Mouse (Mus musculus) G1E-ER4 (cell line): ENCODE results near the gene Gng12. TPM values are rescaled to one million over a fixed set of nuclear protein-coding genes. Genes with fewer than 3 reads are reported as not detected.

Experiments
- GATA1 ChIP-seq: IDR thresholded peaks from one replicate; pipeline ENCODE4 v1.8.0; 2012; ENCODE audit warnings: low read length, inconsistent platforms
- polyA plus RNA-seq: library from polyadenylated mRNA; stranded (reverse); fragments of >175 nt; gene quantifications from 2 replicates; pipeline ENCODE4 v1.2.3, GENCODE M21; 2012

Gng12 gene
- polyA plus RNA-seq, 1 experiment = not detected

DNA sequence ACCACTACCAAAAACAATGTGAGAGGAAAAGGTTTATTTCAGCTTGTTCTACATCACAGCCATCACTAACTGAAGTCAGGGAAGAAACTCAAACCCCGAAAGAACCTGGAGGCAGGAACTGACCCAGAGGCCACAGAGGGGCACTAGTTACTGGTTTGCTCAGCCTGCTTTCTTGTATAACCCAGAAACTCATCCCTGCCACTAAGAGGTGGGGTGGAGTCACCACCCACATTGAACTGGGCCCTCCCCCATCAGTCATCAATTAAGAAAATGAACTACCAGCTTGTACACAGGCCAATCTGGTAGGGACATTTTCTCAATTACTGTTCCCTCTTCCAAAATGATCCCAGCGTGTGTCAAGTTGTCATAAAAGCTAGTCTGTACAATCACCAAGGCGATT lies 130.5 kb downstream of the Gng12 start:
- no peak for TF ChIP-seq GATA1

DNA sequence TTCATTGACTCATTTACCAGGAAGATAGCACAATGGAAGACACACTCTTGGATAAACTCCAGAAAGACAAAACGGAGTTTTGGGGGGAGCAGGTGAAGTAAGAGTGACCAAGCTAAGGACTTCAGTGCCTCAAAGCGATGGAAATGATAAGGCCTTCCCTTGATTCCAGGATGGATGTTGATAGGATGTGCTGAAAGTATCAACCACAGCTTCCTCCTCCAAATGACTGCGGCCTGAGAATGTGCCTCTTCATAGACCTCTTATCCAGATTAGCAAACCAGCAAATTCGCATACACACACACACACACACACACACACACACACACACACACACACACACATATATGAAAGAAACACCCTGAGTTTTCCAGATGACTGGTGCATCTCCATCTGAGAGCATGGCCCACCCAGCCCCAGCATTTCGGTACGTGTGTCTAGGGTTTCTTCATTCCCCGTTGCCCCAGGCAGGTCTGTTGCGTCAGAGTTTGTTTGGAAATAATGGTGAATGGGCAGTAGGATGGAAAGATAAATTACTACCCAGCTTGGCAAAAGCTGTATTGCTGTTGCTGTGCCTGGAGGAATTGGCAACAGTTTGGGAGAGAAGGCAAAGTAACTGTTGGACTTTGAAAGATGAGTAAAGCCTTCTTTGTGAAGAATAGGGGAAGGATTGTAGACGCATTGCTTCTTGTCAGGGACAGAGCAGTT lies 131.4 kb downstream of the Gng12 start:
- TF ChIP-seq GATA1 = no peak

DNA sequence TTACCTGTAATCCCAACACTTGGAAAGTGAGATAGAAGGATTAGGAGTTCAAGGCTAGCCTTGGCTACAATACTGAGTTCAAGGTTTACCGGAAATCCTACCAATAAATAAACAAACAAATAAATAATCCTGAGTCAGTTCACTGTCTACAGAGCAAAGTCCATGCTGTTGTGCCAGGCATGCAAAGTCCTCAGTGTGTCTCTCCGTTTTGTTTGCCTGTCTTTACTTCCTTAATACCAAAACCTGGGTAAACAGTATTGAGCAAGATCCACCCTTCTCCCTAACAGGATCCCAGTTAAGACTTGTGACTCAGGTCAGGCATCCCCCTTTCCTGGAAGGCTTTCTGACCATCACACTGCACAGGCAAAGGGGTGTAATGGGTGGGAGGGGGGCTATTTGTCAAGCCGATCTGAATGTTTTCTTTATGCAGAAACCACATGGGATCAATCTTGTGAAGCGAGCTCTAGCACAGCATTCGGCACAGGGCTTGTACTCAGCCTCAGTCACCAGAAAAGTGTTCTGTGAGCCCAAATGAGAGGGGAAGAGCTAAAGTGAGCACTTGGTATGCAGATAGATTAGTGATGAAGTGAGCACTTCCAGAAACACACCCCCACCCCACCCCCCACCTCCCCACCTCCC lies 133.2 kb downstream of the Gng12 start:
- TF ChIP-seq GATA1 = no peak

DNA sequence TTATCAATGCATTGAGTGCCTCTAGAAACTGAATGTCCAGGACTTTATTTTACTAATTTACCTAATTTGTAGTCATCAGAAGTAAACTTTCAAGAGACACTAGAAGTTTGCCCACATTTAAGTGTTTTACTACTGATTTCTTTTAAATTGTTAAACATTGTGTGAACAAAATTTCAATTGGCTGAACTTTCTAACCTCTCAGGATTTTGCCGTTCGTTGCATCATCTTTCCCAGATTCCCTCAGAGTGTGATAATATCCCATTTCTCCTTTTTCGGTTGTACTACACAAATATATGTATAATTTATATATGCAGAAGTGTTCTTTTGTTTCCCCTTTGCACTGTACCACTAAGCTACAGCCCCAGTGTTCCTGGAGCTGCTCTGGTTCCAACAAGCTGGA lies 133.8 kb downstream of the Gng12 start:
- TF ChIP-seq GATA1 = no peak

DNA sequence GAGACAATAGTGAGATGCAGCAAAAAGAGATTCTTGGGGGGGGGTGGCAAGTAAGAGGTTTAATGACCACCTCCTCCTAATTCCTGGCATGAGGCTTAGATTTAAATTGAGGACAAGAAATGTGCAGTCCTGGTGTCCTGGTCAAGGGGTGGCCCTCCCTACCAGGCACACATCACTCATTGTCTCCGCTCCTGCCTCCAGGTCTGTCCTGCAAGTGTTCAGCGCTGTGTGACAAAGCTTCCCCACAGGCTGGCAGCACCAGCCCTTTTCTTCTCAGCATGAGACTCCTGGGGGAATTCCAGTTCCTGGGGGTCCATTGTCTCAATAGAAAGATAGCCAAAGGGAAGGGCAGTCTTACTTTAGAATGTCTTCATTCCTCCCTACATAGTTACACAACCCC lies 134.2 kb downstream of the Gng12 start:
- TF ChIP-seq GATA1 = no peak

DNA sequence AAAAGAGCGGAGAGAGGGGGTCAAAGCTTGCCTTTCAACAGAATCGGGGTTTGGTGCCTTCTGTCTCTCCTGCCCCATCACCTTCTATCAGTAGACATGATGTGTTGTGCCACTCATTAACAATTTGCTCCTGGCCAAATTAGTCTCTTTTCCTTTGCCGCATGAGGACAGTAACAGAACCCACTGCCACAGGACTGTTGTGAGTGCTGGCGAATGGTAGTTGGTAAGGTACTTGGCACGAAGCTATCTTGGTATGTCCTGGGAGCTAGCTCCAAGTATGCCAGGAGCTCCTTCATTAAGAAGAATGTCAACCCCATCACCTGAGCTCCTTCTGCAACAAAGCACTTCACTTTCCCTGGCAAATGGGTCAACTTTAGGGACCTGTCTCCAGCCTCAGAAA lies 134.6 kb downstream of the Gng12 start:
- no peak for TF ChIP-seq GATA1

DNA sequence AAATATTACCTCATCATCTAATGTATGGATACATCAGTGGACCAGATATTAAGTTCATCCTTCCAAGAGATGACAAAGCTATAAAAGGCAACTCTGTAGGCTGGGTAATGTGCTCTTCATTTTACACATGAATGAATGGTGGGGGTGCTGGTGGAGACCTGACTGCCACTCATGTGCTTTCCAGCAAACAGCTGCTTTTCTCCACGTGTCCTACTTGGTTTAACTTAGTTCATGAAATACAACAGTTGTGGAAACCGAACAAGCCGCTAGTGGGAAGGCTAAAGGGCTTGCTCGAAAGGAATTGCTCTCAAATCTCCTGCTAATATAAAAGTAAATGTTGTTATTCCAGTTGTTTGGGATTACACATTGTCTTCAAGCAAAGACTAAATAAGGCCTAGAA lies 137.4 kb downstream of the Gng12 start:
- TF ChIP-seq GATA1 = no peak

DNA sequence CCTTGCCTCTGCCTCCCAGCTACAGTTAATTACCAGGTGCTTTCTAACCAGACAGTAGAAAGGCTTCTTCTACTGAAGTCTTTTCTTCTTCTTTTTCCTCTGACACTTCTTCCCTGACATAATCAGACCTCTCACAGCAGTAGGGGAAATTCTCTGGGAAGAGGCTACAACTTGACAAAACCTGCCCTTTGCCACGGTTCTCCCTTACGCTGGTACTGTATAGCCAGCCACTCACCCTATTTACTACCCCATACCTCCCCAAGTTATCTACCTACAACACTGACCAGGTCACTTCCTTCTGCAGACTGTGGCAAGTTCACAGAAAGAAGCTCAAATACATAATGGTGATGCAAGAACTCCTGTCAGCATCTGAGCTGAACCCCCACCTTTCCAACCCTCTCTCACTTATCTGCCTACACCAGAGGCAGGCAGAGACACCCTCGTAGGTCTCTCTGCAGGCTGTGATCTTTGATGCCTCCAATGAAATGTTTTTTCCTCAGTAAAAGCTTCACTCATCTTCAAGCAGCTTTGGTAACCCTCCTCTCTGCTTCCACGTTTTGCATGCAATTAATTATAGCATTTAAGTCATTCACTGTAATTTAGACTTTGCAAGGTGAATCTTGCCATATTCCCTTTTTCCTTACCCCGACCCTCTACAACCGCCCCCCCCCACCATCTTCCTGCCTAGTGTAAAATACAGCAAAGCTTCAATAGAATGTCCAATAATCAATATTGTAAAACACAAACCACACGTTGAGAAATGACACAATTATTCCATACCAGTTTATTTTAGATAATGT lies 138.3 kb downstream of the Gng12 start:
- TF ChIP-seq GATA1 = peak; percentile 21

DNA sequence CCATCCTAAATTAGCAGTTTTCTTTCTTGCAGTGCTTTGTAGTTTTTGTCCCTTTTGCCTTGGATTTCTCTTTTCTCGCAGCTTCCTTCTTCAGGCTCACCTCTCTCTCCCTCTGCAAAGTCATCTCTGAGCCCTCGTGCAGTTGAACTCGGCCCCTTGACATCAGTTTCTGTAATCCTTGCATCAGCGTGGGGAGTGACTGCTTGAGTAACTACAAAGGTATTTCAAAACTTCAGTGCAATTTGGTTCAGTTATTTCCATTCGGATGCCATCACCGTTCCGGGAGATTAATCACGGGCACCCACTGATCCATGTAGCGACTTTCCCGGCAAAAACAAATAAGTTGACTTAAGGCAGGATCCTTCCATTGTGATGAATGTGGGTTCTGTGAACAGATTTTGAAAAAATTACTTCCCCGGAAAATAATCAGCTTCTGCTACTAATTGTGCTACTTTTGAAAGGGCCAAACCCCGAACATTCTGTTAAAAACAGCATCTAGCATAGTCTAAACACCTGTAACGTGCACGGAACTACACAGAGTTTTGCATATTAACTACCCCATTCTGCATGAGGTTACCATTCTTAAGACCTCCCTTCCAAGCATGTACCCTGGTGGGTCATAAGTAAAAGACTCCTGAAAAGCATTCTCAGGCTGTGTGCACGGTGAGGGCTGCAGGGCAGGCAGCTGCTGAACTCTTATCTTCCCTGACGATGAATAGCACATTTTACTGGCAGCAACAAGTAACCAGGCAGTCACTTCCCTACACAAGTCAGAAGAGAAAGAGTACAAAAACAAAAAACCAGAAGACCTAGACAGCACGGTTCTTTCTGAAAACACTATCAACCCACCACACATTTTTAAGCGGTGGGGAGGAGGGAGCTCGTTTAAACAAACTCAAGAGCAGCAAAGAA lies 139.4 kb downstream of the Gng12 start:
- TF ChIP-seq GATA1 = no peak

DNA sequence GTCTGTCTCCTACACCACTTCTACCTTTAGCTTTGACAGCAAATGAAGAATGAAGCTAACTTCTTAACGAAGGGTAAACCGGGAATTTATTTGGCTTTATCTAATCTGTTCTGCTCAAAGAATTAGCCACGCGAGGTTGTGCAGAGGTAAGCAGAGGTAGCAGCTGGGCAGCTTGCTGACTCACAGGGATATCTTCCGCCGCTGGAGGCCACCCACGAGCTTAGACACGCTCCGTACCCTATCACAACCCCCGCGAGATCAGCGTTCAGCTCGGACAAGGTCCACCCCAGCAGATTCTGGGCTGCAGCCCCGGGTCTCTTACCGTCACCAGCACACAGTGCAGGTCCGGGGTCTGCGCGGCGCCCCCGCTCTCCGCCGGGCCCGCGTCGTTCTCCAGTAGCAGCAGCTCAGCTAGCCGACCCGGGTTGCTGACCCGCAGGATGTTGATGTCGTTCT lies 140.2 kb downstream of the Gng12 start:
- TF ChIP-seq GATA1 = no peak

DNA sequence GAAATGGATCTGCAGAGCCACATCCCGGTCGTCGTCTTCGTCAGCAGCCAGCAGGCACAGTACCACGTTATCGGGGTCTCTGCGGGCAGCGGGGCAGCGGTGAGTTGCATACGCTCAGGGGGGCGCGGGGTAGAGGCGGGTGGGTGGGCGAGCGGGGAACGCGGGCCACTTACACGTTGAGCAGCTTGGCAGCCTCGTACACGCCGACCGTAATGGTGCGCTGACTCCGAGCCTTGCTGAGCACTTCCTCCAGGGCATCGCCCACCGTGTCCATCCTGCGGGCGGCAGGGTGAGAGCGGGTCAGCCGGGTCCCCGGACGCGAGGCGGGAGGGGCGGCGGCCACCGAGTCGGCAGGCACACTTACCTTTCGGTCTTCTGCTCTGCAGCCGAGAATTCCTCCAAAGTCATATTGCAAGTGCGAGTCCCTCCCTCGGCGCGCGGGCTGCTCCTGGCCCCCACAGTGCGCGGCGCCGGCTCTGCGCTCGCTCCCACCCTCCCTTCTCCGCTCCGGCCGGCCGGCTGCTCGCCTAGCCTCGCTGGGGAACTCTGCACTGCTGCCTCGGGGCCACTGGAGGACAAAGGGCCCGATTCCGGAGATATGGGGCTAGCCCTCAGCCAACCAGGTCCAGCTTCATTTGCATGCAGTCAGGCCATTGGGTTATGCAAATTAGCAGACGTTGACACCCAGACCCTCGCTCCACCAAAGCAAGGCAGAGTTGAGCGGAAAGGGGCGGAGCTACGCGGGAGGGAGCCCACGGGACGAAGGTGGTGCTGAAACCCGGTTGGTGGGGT lies 140.8 kb downstream of the Gng12 start, which contains the start of gene Gadd45a:
Gadd45a (minus strand) TSS at position 621 of the 792 bp plus-strand sequence.
- no peak for TF ChIP-seq GATA1

DNA sequence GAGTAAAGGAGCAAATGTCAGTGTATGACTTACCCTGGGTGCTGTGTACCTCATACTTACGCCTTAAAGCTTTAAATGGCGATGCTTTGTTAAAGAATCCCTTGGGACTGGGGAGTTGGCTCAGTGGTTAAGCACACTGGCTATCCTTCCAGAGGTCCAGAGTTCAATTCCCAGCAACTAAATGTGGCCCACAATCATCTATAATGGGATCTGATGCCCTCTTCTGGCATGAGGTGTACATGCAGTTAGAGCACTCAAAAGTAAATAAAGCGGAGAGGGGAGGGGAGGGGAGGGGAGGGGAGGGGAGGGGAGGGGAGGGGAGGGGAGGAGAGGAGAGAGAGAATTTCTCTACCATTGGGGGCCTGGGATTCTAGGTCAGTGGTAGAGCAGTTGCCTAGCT lies 142.8 kb downstream of the Gng12 start:
- no peak for TF ChIP-seq GATA1

DNA sequence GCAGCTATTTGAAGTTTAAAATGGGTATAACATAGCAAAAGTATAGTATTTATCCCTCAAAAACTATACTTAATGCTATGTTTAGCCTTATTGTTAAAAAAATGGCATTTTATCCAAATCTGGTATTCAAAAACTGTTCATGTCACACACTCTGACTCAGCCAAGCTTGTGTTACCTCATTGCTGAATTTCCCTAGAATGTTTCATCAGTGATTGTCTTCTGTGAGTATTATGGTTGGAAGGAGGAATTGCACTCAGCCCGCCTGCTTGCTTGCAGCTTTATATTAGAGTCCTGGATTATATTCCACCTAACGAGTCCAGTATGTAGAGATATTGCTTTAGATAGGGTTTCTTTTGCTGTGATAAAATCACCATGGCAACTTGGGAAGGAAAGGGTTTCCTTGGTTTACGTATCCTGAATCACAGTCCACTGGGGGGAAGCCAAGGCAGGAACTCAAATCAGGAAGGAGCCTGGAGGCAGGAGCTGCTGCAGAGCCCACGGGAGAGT lies 144.8 kb downstream of the Gng12 start:
- TF ChIP-seq GATA1 = no peak

DNA sequence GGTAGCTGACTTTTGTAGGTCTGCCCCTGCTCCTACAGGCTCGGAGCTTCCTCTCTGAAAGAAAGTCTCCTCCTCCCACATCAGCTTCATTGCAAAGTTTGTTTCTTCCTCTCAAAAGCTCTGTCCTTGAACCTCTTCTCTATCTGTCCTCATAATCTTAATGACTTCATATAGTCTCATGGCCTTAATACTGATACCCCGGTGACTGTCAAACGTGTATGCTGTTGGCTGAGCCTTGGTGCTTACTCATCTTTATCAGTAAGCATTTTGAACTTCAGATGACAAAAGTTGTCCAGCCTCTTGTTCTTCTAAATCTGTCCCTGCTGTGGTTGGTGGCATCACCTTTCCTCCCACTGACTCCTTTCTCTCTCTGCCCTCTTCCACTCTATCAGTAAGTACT lies 149.2 kb downstream of the Gng12 start:
- TF ChIP-seq GATA1 = no peak
